Mouse (Mus musculus): ENCODE measurements around the gene Ppp1r11. TPM values are rescaled to one million over a fixed set of nuclear protein-coding genes. Genes with fewer than 3 reads are reported as not detected.

Ppp1r11 gene
- polyA plus RNA-seq, 1 experiment from 2014 or later = 73.1 TPM

- WGBS = 14% methylated on average over 2 of the region's 2 CpGs
- no peaks in the 10 kb centered on the region for H3K4me1 ChIP-seq (replicated peaks)
- no peaks in the 10 kb centered on the region for H3K36me3 ChIP-seq
- H3K4me2 ChIP-seq = no peak overlapping the region
- 0 out of 2 replicates have a peak, but pooled peaks cover 13% of the 10 kb centered on the region for H3K27me3 ChIP-seq
- no peak overlapping the region for H3K27ac ChIP-seq
- no peaks in the 10 kb centered on the region for H3K9me3 ChIP-seq (replicated peaks)
- no peak overlapping the region for H3K9ac ChIP-seq
- no peak overlapping the region for H3K4me3 ChIP-seq
- ATAC-seq (replicated peaks; ENCODE audit: insufficient number of reproducible peaks, insufficient read depth, low FRiP score, low read depth) = no peak
Measured at GRCm38 (mm10) chr17:36914108-36914507, 37.4 kb downstream of the Ppp1r11 start.

- Histone ChIP-seq H3K27ac (no peak overlapping the region), H3K4me2 (no peak overlapping the region), H3K36me3 (no peaks in the 10 kb centered on the region), H3K27me3 (0 out of 2 replicates have a peak, but pooled peaks cover 12% of the 10 kb centered on the region), H3K4me1 (replicated peaks) (no peaks in the 10 kb centered on the region), H3K4me3 (no peak overlapping the region), H3K9ac (no peak overlapping the region), H3K9me3 (replicated peaks) (no peaks in the 10 kb centered on the region)
- no peak for ATAC-seq (replicated peaks; ENCODE audit: insufficient number of reproducible peaks, insufficient read depth, low FRiP score, low read depth)
- WGBS = 68% methylated on average over 2 of the region's 2 CpGs
Measured at GRCm38 (mm10) chr17:36912031-36912430, 39.5 kb downstream of the Ppp1r11 start.

- 45% methylated on average over 4 of the region's 4 CpGs for WGBS
- no peak overlapping the region for H3K9ac ChIP-seq
- H3K9me3 ChIP-seq (replicated peaks) = no peaks in the 10 kb centered on the region
- 0 out of 2 replicates have a peak, but pooled peaks cover 12% of the 10 kb centered on the region for H3K27me3 ChIP-seq
- H3K4me3 ChIP-seq = no peak overlapping the region
- ATAC-seq (replicated peaks; ENCODE audit: insufficient number of reproducible peaks, insufficient read depth, low FRiP score, low read depth) = no peak
- no peaks in the 10 kb centered on the region for H3K4me1 ChIP-seq (replicated peaks)
- no peak overlapping the region for H3K27ac ChIP-seq
- no peaks in the 10 kb centered on the region for H3K36me3 ChIP-seq
- no peak overlapping the region for H3K4me2 ChIP-seq
Measured at GRCm38 (mm10) chr17:36909802-36910201, 41.7 kb downstream of the Ppp1r11 start.

- no peak overlapping the region for H3K4me3 ChIP-seq
- H3K9ac ChIP-seq = no peak overlapping the region
- H3K27me3 ChIP-seq = 0 out of 2 replicates have a peak, but pooled peaks cover 12% of the 10 kb centered on the region
- WGBS = 24% methylated on average over 1 of the region's 1 CpGs
- ATAC-seq (replicated peaks; ENCODE audit: insufficient number of reproducible peaks, insufficient read depth, low FRiP score, low read depth) = no peak; the same call in 1 of the 2 replicates
- H3K9me3 ChIP-seq (replicated peaks) = no peaks in the 10 kb centered on the region
- H3K27ac ChIP-seq = no peak overlapping the region
- no peaks in the 10 kb centered on the region for H3K36me3 ChIP-seq
- no peaks in the 10 kb centered on the region for H3K4me1 ChIP-seq (replicated peaks)
- no peak overlapping the region for H3K4me2 ChIP-seq
Measured at GRCm38 (mm10) chr17:36908235-36908634, 43.3 kb downstream of the Ppp1r11 start.

- no peak overlapping the region for H3K4me3 ChIP-seq
- no peak overlapping the region for H3K9ac ChIP-seq
- ATAC-seq (replicated peaks; ENCODE audit: insufficient number of reproducible peaks, insufficient read depth, low FRiP score, low read depth) = no peak
- H3K36me3 ChIP-seq = no peaks in the 10 kb centered on the region
- H3K27ac ChIP-seq = no peak overlapping the region
- WGBS = 63% methylated on average over 3 of the region's 3 CpGs
- H3K27me3 ChIP-seq = no peaks in the 10 kb centered on the region
- no peaks in the 10 kb centered on the region for H3K9me3 ChIP-seq (replicated peaks)
- H3K4me1 ChIP-seq (replicated peaks) = no peaks in the 10 kb centered on the region
- no peak overlapping the region for H3K4me2 ChIP-seq
Measured at GRCm38 (mm10) chr17:36903651-36904050, 47.9 kb downstream of the Ppp1r11 start.

GRCm38 (mm10) chr17:36900691-36901090, 50.9 kb downstream of the Ppp1r11 start:
- H3K36me3 ChIP-seq = no peaks in the 10 kb centered on the region
- ATAC-seq (replicated peaks; ENCODE audit: insufficient number of reproducible peaks, insufficient read depth, low FRiP score, low read depth) = no peak
- no peaks in the 10 kb centered on the region for H3K4me1 ChIP-seq (replicated peaks)
- H3K27ac ChIP-seq = no peak overlapping the region
- no peaks in the 10 kb centered on the region for H3K27me3 ChIP-seq
- no peak overlapping the region for H3K4me2 ChIP-seq
- H3K4me3 ChIP-seq = no peak overlapping the region
- H3K9me3 ChIP-seq (replicated peaks) = no peaks in the 10 kb centered on the region
- no peak overlapping the region for H3K9ac ChIP-seq
- WGBS = 32% methylated on average over 1 of the region's 1 CpGs

GRCm38 (mm10) chr17:36900001-36900400, 51.5 kb downstream of the Ppp1r11 start:
- H3K9ac ChIP-seq = no peak overlapping the region
- 65% methylated on average over 5 of the region's 5 CpGs for WGBS
- H3K4me3 ChIP-seq = no peak overlapping the region
- H3K4me1 ChIP-seq (replicated peaks) = no peaks in the 10 kb centered on the region
- no peak overlapping the region for H3K4me2 ChIP-seq
- H3K27me3 ChIP-seq = no peaks in the 10 kb centered on the region
- no peak overlapping the region for H3K27ac ChIP-seq
- no peaks in the 10 kb centered on the region for H3K9me3 ChIP-seq (replicated peaks)
- no peaks in the 10 kb centered on the region for H3K36me3 ChIP-seq
- ATAC-seq (replicated peaks; ENCODE audit: insufficient number of reproducible peaks, insufficient read depth, low FRiP score, low read depth) = no peak

- no peaks in the 10 kb centered on the region for H3K4me1 ChIP-seq (replicated peaks)
- no peaks in the 10 kb centered on the region for H3K9me3 ChIP-seq (replicated peaks)
- no peaks in the 10 kb centered on the region for H3K27me3 ChIP-seq
- no peak overlapping the region for H3K27ac ChIP-seq
- no peaks in the 10 kb centered on the region for H3K36me3 ChIP-seq
- no peak overlapping the region for H3K4me3 ChIP-seq
- H3K4me2 ChIP-seq = no peak overlapping the region
- H3K9ac ChIP-seq = no peak overlapping the region
- no peak for ATAC-seq (replicated peaks; ENCODE audit: insufficient number of reproducible peaks, insufficient read depth, low FRiP score, low read depth)
- WGBS = 77% methylated on average over 4 of the region's 4 CpGs
Measured at GRCm38 (mm10) chr17:36899376-36899775, 52.2 kb downstream of the Ppp1r11 start.

Other genes with a start within 250 kb of the Ppp1r11 start
- not detected in 2 replicates for gene H2-M10.5, start 178.8 kb downstream of the Ppp1r11 start, polyA plus RNA-seq (2015; fragmentation: Nextera tagmentation; extraction: Ambion mirVana)
- gene H2-M10.6, start 139.6 kb downstream of the Ppp1r11 start, polyA plus RNA-seq (2015; fragmentation: Nextera tagmentation; extraction: Ambion mirVana) = not detected in 2 replicates
- gene Trim26, start 114.6 kb downstream of the Ppp1r11 start, polyA plus RNA-seq (2015; fragmentation: Nextera tagmentation; extraction: Ambion mirVana) = 17.7 and 25.0 TPM in 2 replicates
- gene Trim15, start 84.5 kb downstream of the Ppp1r11 start, polyA plus RNA-seq (2015; fragmentation: Nextera tagmentation; extraction: Ambion mirVana) = 0.06 and 0.13 TPM in 2 replicates
- gene Trim10, start 82.2 kb downstream of the Ppp1r11 start, polyA plus RNA-seq (2015; fragmentation: Nextera tagmentation; extraction: Ambion mirVana) = 9.5 and 14.1 TPM in 2 replicates
- gene Trim40, start 61.6 kb downstream of the Ppp1r11 start, polyA plus RNA-seq (2015; fragmentation: Nextera tagmentation; extraction: Ambion mirVana) = not detected in 2 replicates
- gene Trim31, start 53.6 kb downstream of the Ppp1r11 start, polyA plus RNA-seq (2015; fragmentation: Nextera tagmentation; extraction: Ambion mirVana) = not detected in 2 replicates
- 0.33 and 0.48 TPM in 2 replicates for gene Rnf39, start 8.8 kb downstream of the Ppp1r11 start, polyA plus RNA-seq (2015; fragmentation: Nextera tagmentation; extraction: Ambion mirVana)
- gene Znrd1, start 6.8 kb upstream of the Ppp1r11 start, polyA plus RNA-seq (2015; fragmentation: Nextera tagmentation; extraction: Ambion mirVana) = 41.2 and 47.4 TPM in 2 replicates
- gene Znrd1as, start 6.9 kb upstream of the Ppp1r11 start, polyA plus RNA-seq (2015; fragmentation: Nextera tagmentation; extraction: Ambion mirVana) = 6.2 and 7.4 TPM in 2 replicates
- not detected in 2 replicates for gene 2410137M14Rik, start 29.5 kb upstream of the Ppp1r11 start, polyA plus RNA-seq (2015; fragmentation: Nextera tagmentation; extraction: Ambion mirVana)
- gene H2-M5, start 37.8 kb upstream of the Ppp1r11 start, polyA plus RNA-seq (2015; fragmentation: Nextera tagmentation; extraction: Ambion mirVana) = 0.34 and 0.49 TPM in 2 replicates
- 32.4 and 40.4 TPM in 2 replicates for gene Zfp57, start 49.4 kb upstream of the Ppp1r11 start, polyA plus RNA-seq (2015; fragmentation: Nextera tagmentation; extraction: Ambion mirVana)
- gene Mog, start 71.7 kb upstream of the Ppp1r11 start, polyA plus RNA-seq (2015; fragmentation: Nextera tagmentation; extraction: Ambion mirVana) = 0.13 TPM in 1 of 2 replicates, not detected in the other
- 4.6 and 5.6 TPM in 2 replicates for gene Gabbr1, start 94.2 kb upstream of the Ppp1r11 start, polyA plus RNA-seq (2015; fragmentation: Nextera tagmentation; extraction: Ambion mirVana)
- not detected in 2 replicates for gene Olfr90, start 136.8 kb upstream of the Ppp1r11 start, polyA plus RNA-seq (2015; fragmentation: Nextera tagmentation; extraction: Ambion mirVana)
- not detected in 2 replicates for gene Olfr91, start 146.5 kb upstream of the Ppp1r11 start, polyA plus RNA-seq (2015; fragmentation: Nextera tagmentation; extraction: Ambion mirVana)
- not detected in 2 replicates for gene Olfr92, start 168.3 kb upstream of the Ppp1r11 start, polyA plus RNA-seq (2015; fragmentation: Nextera tagmentation; extraction: Ambion mirVana)
- gene Olfr93, start 209.8 kb upstream of the Ppp1r11 start, polyA plus RNA-seq (2015; fragmentation: Nextera tagmentation; extraction: Ambion mirVana) = not detected in 2 replicates
- gene Ubd, start 242.2 kb upstream of the Ppp1r11 start, polyA plus RNA-seq (2015; fragmentation: Nextera tagmentation; extraction: Ambion mirVana) = 0.35 and 2.7 TPM in 2 replicates
- gene Olfr94, start 249.3 kb upstream of the Ppp1r11 start, polyA plus RNA-seq (2015; fragmentation: Nextera tagmentation; extraction: Ambion mirVana) = not detected in 2 replicates

Data from heart, embryonic 15.5 days (tissue).